Mouse (Mus musculus) c-Kit-negative CD71-positive TER-119-positive erythroid progenitor cells, embryonic 14.5 days (primary cell): Measurements from ENCODE around the gene Rnf183.

Experiments
- DNase-seq: peaks from one replicate; pipeline ENCODE4 v3.0.0-alpha.2; 2013; ENCODE audit warnings: low read depth, low spot score

Gene Rnf183

DNA sequence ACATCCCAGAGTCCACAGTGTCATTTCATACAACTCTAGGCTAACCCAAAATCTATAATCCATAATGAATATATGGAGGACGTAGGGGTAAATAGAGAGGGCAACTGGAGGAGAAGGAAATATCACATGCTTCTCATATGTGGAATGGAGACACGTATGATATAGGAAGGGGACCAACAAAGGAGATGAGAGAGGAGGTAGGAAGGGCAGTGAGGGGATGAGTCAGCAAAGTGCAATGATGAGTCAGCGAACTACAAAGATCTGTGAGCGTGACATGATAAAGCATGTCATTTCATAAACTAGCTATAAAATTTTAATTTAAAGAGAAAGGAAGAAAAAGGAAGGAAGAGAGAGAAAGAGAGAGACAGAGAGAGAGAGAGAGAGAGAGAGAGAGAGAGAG, 3.5 kb downstream of the Rnf183 start:
- DNase-seq: peak; percentile 92

DNA sequence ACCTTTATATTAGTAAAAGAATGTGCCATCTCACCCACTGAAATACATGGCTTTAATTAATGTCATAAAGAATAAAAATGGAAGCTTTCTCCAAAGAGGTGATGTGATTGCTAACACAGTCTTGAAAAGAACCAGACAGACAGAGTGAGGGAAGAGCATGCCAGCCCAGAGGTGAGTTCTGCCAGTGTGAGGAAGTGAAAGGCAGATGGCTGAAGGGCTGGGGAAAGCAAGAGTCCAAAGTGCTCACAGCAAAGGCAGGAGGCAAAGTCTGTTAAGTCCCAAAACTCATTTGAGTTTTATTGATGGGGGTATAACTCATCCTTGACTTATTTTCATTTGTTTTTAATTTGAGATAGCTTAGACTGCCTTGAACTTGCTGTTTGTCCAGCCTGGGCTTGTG, 4.4 kb downstream of the Rnf183 start:
- no peak for DNase-seq

DNA sequence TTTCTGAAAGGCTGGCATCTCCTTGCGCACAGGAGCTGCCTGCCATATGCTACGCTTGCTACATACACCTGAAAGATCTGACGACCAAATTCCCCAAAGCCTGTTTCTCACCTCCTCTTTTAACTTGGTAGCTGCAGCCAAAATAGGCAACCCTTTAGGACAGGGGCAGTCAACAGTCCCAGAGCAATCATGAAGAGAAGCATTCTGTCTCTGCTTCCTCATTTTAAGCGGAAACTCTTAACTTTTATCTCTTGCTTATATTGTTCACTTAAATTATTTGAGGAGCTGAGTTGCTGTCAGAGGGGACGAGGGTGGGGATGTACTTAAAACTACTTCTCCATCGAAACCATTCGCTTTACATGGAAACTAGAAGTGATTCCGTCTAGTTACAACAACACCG, 5.4 kb downstream of the Rnf183 start:
- no peak for DNase-seq

DNA sequence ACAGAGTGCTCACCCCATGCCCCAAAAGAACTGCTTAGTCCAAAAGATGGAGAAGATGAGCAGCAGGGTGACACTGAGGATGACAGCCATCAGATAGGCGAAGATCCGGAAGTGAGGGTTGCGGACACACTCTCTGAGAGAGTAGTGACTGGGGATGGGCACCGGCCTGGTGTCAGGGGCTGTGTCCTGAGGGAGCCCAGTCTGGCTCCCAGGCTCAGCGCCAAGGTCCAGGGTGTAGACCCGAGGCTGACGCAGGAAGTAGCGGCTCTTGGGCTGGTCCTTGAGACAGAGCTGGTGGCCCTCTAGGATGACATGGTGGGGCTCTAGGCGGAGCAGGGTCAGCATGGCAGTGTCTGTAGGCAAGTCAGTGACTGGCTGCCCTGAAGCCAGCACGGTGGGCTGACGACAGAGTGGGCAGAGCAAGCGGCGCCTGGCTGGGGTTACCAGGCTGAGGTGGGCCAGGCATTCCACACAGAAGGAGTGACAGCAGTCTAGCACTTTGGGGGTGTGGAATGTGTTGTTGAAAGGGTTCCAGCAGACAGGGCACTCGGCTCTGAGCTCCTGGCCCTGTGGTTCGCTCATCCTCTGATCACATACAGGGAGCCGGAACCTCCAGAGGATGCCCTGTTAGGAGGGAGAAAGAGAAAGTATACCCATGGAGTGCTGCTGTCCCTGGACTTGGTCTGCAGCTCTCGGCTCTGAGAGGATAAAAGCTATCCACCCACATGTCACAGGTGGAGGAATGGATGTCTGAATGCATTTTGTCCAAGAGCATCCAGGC, 6.9 kb downstream of the Rnf183 start:
- DNase-seq: no peak

DNA sequence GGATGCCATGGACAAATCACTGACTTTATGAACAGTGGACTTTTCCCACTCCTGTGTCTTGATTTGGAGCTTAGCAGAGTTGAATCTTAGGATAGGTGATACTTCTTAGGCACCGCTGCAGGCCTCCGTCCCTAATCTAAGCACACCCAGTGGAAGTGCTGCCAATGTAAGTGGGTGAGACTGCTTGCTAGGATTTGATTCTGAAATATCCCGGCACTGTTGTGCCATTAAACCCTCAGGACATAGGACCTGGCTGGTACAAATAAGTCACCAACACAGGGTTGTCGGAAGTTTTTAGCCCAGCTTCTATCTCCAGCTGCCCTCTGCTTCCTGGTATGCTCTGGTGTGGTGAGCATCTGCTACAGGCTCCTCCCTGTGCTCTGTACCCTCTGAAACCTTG, 9.2 kb downstream of the Rnf183 start:
- DNase-seq: no peak

DNA sequence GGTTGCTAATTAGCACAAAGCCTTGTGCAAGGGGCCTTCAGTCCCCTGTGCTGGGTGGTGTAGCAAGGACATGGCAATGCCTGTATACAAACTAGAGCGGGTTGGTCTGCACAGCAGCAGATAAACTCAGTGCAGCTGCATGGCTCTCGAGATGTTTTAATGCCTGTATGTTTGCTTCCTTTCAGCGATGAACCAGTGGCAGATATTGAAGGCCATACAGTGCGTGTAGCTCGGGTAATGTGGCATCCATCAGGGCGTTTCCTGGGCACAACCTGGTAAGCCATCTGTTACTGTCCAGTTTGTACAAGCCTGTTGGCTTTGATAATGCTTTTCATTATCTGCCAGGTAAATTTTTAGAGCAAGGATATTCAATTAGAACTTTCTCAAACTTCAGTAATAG, 16.0 kb downstream of the Rnf183 start:
- DNase-seq: no peak

DNA sequence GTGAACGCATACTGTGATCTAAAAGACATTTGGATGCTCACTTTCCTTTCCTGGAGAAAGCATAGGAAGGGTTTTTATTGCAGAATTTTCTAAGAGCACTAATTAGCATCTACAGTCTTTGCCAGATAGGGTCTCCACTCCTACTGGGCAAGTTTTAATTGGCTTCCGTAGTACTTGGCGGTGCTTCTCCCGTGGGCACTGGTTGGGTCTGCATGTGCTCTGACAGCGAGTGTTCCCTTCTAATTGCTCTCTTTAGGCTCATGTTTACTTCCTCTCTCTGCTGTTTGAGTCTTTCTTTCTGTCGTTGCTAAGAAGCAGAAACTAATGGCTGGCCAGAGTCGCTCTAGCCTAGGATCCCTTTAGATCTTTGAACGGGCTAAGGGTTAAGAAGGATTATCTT, 16.6 kb downstream of the Rnf183 start:
- no peak for DNase-seq

DNA sequence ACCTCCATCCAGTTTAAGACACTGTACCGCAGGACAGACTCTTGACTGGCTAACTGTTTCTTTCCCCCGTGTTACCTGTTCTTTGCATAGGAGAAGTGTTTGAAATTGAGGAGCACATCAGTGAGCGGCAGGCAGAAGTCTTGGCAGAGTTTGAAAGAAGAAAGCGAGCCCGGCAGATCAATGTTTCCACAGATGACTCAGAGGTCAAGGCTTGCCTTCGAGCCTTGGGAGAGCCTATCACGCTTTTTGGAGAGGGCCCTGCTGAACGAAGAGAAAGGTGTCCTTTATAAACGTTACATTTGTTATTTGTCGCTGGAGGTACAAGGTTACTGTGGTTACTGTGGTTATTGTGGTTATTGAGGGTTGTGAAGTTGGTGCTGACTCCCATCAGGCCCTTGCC, 23.4 kb downstream of the Rnf183 start:
- no peak for DNase-seq

DNA sequence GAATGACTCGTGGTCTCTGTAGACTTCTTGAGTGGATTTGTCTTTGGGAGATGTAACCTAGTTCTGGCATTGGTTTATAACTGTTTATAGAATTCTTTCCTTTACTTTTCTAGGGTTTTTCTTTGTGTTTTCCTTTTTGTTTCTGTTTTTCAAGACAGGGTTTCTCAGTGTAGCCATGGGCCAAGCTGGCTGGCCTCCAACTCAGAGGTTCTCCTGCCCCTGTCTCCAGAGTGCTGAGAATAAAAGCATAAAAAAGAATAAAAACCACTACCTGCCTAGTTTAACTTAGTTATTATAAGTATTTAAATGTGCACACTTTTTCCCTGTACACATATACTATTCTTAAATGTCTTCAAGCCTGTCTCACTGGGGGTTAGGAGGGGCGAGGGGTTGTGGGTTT, 24.7 kb downstream of the Rnf183 start:
- DNase-seq: no peak

DNA sequence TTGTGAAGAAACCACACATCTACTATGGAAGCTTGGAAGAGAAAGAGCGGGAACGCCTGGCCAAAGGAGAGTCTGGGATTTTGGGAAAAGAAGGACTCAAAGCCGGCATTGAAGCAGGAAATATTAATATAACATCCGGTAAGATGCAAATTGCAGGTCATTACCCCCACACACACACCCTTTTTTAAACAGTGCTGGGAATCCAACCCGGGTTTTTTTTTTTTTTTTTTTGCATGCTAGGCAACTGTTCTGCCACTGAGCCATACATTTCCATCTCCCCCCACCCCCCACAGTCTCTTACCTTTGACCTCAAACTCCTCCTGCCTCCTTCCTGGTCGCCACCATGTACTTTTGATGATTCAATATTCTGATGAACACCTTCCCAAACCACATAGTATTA, 25.4 kb downstream of the Rnf183 start:
- DNase-seq: no peak

DNA sequence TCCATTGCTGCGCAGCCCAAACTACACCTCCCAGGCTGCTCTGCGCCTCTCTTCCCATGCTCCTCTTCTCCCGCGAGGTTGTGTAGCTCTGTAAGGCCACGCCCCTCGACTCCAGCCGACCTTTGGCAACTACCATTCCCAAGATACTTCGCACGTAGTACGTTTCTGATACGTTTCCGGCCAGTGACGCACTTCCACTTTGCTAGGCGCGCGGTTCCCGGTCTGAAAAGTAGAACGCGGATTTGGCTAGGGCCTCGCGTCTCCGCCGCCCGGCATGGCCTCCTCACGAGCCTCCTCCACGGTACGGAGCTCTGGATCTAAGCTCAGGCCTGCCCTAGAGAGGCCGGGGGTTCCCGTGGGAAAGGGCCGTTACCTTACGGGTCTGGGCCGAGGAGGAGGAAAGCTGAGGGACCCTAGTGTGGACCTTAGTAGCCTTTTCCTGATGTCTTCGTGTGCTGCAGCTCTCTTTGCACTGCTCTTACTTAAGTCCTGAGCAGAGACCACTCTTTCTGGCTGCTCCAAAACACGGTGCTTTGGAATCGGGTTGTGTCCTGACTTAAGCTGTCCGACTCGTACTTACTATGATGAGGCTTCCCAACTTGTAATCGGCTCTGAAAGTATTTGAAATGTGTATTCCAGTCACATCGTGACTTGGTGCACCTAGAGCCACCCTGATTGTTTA, 26.3 kb downstream of the Rnf183 start, which contains the start of the genes Cdc26 and Prpf4:
TSS of gene Cdc26 (minus strand) at position 42 of the 682 bp plus-strand sequence.
TSS of gene Prpf4 (plus strand) at position 197 of the 682 bp plus-strand sequence.
- DNase-seq: peak; percentile 98

DNA sequence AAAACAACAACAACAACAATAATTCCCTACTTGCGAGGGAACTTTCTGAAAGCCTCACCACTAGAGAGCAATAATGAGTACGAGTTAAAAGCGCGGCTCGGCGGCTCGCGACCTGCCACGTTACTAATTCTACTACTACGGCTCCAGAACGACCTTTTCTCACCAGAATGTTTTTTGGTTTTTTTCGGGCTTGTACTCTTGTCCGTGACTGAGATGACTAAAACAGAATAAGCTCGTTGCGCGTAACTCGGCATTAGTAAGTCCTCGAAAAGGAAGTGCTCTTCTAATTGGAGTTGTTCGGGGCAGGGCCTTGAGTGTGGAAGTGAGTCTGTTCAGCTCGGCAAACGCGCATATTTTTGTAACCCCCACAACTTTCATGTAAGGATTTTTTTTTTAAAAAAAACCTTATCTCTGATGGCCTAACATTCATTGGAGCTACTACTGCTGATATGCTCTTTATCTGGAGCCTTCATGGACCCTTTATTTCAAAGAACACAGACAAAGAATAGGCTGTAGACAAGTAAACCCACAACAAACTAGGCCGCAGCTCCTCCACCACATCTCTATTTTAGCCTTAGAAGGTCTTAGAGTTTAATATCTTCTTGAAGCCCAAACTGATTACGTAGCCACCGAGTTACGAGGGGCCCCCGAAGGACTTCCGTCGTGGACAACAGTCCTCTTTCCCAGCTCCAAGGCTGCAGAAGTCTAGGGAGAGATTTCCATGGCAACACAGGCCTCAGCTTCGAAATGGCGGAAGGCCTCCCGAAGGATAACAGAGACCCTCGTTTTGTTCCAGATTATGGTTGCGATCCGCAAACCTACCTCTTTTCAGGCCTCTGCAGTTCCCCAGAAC, 27.1 kb downstream of the Rnf183 start:
- DNase-seq: peak; percentile 61

DNA sequence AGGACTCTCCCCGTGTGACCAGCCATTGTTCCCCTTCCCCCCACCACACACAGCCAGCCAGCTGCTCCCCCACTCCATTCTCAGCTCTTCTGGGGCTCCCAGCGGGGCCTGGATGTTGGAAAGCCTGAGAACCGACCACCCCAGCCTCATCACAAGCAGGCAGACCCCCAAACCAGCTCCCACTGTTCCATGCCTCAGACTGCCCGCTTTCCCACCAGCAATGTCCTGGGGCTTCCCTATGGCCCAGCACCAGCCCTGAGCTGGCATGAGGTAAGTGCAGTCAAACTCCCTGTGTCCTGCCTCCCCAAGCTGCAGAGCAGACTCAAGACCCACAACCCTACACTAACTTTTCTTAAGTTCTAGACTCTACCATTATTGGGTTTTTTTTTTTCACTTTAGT, 28.9 kb downstream of the Rnf183 start:
- no peak for DNase-seq

DNA sequence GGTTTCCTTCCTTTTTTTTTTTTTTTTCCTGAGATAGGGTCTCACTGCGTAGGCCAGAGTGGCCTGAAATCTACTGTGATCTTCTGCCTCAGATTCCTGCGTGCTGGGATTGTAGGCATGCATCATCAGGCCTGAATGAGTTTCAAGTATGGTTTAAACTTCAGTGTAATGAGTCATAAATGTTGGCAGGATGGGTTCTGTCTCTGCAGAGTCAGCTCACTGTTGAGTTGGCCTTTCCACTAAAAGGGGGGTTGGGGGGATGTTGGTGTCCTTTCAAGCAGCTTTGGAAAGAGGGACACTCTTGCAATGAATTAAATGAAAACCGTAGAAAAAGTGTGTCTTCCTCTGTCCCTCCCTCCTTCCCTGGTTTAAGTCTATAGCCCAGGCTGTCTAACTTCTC, 36.1 kb downstream of the Rnf183 start:
- no peak for DNase-seq

DNA sequence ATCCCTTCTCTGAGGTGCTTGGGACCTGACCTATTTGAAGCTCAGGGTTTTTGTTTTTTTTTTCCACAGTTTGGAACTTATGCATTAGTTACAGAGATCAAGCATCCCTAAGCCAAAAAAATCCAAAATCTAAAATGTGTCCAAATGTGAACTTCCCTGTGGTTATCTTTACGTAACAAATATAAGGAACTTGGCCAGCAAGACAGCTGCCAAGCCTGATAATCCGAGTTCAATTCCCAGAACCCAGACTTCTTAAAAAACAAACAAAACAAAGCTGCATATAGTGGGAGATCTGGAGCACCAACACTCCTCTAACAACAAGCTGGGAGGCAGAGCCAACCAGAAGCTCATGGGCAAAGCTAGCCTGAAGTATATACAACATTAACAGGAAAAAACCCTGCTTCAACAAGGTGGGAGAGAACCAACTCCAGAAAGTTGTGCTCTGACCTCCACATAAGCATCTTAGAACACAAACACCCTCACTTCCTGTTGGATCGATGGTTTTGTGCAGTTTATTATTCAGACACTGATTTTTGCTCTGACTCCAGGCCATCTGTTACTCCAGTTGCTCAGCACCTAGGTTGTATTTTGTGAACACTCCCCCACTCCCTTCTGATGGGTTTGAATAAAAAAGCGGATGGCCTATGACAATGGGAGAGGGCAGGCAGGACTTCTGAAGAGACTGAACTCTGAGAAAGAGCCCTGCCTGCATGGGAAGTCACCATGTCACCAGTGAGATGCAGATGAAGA, 37.3 kb downstream of the Rnf183 start:
- DNase-seq: no peak

DNA sequence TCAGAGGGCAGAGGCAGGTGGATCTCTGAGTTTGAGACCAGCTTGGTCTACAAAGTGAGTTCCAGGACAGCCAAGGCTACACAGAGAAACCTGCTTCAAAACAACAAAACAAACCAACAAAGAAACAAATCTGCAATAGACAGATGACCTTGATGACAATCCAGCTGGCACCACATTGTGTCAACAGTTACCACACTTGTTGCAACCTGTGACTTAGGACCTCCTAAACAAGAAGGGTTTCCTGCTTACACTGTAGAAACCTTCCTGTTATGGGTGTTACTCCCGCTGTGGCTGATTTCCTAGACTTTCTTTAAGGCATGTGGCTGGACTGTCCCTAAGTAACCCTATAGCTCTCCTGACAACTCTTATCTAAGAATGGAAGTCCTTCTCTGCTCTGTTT, 39.2 kb downstream of the Rnf183 start:
- DNase-seq: no peak

DNA sequence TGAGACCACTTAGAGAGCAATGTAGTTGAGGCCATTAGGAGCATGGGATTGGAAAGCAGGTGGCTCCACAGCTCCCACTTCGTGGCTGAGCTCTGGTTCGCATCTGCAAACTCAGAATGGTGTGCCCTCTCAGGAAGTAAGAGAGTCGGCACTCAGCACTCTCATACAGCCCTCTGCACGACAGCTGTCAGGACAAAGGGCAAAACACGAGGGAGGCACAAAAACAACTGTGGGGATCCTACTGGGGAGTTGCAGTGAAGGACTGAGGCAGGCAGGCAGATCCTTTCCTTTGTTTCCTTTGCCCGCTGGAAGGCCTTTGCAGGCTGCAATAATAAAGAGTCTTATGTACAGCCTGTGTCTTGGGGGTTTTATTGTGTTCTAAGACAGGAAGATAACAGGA, 41.6 kb downstream of the Rnf183 start:
- DNase-seq: no peak

DNA sequence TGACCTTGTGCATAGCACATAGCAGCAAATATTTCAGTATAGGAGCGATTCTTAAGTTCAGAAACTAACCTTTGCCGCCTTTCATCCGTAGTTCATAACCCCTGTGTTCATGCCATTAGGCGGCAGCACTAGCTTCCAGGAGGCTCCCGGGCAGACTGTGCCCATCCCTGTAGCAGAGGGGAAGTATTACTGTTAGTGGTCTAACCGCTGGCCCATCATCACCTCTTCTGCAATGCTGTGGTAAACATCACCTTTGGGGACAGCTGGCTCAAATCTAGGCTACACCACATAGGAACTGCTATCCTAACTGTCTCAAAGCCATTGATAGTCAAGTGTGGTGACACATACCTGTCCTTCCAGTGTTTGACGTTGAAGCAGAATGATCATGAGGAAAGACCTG, 43.2 kb downstream of the Rnf183 start:
- no peak for DNase-seq

DNA sequence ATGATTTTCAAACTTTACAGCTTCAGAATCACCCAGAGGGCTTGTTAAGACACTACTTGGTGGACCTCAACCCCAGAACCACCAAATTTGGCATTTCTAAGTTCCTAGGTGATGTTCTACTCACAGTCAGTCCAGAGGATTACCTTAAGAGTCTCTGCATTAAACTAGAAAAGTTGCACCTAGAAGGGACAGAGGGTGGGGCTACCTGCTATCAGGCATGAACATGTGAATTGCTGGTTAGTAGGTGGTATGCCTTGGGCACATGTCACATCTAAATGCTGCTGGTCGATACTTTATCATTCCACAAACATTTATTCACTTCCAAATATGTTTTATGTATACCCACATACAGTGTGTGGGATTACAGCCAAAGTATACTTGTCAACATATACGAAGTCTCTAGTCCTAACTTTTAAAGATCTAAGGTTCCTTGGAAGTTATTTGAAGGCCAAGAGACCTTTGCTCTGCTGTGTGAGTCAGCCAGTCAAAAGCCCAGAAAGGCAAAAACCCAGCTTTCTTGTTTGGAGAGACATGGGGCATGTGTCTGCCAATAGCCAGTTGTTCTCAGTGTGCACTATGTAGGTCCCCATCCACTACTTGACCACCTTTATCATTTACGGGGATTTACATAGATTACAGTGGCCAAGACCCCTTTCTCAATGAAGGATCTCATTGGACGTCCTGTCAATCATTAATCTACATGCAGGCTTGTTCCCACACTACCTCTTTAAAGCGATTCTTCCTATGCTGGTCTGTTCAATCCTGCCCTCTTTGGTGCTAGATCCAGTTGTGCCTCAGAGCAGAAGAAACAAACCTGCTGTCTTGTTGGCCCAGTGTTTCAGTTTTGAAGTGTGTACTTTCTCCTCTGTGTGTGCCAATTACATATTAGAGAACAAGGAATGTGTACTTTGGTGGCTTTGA, 45.2 kb downstream of the Rnf183 start:
- no peak for DNase-seq

DNA sequence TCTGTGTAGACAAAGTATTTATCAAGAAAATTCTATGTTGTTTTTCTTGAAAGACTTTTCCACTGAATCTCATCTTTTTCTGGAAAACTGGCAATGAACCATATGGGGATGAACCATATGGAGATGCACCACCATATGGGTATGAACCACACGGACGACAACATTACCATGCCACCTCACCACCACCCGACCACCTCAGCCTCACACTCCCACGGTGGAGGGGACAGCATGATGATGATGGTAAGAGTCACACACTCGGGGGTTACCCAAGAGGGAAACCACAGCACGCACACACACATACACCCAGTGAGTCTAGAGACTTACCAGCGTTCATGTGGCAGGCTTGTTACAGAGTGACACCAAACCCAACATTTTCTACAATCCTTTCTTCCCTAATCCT, 49.6 kb downstream of the Rnf183 start:
- DNase-seq: no peak

DNA sequence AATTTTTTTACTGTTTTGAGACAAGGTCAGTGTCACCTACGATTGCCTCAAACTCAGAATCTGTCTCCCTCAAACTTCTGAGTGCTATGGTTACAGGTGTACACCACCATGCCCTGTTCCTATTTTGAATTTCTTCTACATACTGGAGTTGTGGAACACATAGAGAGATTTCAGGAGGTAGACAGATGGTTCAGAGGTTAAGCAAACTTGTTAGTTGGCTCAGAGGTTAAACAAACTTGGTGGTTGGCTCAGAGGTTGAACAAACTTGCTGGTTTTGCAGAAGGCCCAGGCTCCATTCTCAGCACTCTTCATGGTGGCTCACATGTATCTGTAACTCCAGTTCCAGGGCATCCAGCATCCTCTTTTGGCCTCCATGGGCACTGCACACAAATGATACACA, 50.9 kb downstream of the Rnf183 start:
- DNase-seq: no peak
